Mouse (Mus musculus) hindbrain, embryonic 13.5 days (tissue): ENCODE data around the gene Usf3. TPM values are rescaled to one million over a fixed set of nuclear protein-coding genes. Genes with fewer than 3 reads are reported as not detected.

ENCODE experiments used
- ATAC-seq: fragments of 200-750 bp; cut with Nextera tagmentation; 2 replicates; pipeline ENCODE4 v1.8.0; 2017; ENCODE audit warnings: moderate TSS enrichment; ENCODE audit not compliant: low FRiP score
- H3K27ac ChIP-seq: fragments of 300-500 bp; sonication (generic); 2 replicates; pipeline ENCODE4 v1.5.1; 2015; ENCODE audit warnings: inconsistent platforms, mild to moderate bottlenecking, moderate library complexity
- H3K27me3 ChIP-seq: fragments of 300-500 bp; sonication (generic); 2 replicates; pipeline ENCODE4 v1.6.1; 2015; ENCODE audit warnings: mild to moderate bottlenecking, inconsistent platforms
- H3K36me3 ChIP-seq: fragments of 300-500 bp; sonication (generic); 2 replicates; pipeline ENCODE4 v1.6.1; 2015; ENCODE audit warnings: mild to moderate bottlenecking, inconsistent platforms
- H3K4me1 ChIP-seq: fragments of 300-500 bp; sonication (generic); replicated peaks from 2 replicates; pipeline ENCODE4 v1.6.1; 2015; ENCODE audit warnings: inconsistent platforms
- H3K4me2 ChIP-seq: fragments of 300-500 bp; sonication (generic); 2 replicates; pipeline ENCODE4 v1.6.1; 2015; ENCODE audit warnings: inconsistent platforms, mild to moderate bottlenecking, moderate library complexity
- H3K4me3 ChIP-seq: fragments of 300-500 bp; sonication (generic); 2 replicates; pipeline ENCODE4 v1.5.1; 2015; ENCODE audit warnings: mild to moderate bottlenecking, inconsistent platforms
- H3K9ac ChIP-seq: fragments of 300-500 bp; sonication (generic); 2 replicates; pipeline ENCODE4 v1.6.1; 2015; ENCODE audit warnings: mild to moderate bottlenecking, inconsistent platforms
- H3K9me3 ChIP-seq: fragments of 300-500 bp; sonication (generic); 2 replicates; pipeline ENCODE4 v1.6.1; 2016; ENCODE audit warnings: inconsistent platforms
- whole genome bisulfite sequencing: fragments of 180-500 bp; shearing (Covaris S2); methylation state at CpG from one replicate; pipeline ENCODE4 v1.1.7; 2015; 5-methylcytosine and 5-hydroxymethylcytosine counted together
- polyA plus RNA-seq: library from polyadenylated mRNA; unstranded; fragments of >200 nt; fragmentation: Nextera tagmentation; extraction: Ambion mirVana; gene quantifications from 2 replicates; pipeline ENCODE4 v1.2.1, GENCODE M21; 2015

Usf3 gene
- polyA plus RNA-seq, 1 experiment from 2014 or later: 2.6 TPM

GRCm38 (mm10) chr16:44176511-44176910 lies 3.5 kb downstream of the Usf3 start:
- no peak overlapping the region for H3K9ac ChIP-seq
- no peaks in the 10 kb centered on the region for H3K9me3 ChIP-seq
- peaks cover 26% of the 10 kb centered on the region for H3K4me1 ChIP-seq
- peaks cover under 1% of the 10 kb centered on the region; the same call in 1 of the 2 replicates for H3K36me3 ChIP-seq
- no peak for ATAC-seq
- 97% methylated on average over 2 of the region's 2 CpGs for WGBS
- no peak overlapping the region for H3K27ac ChIP-seq
- H3K4me3 ChIP-seq: no peak overlapping the region
- H3K27me3 ChIP-seq: no peaks in the 10 kb centered on the region
- H3K4me2 ChIP-seq: no peak overlapping the region

GRCm38 (mm10) chr16:44178555-44178954 lies 5.5 kb downstream of the Usf3 start:
- H3K27ac ChIP-seq: no peak overlapping the region
- no peak overlapping the region for H3K4me3 ChIP-seq
- no peaks in the 10 kb centered on the region for H3K27me3 ChIP-seq
- no peak for ATAC-seq
- H3K4me1 ChIP-seq: peaks cover 22% of the 10 kb centered on the region
- H3K4me2 ChIP-seq: no peak overlapping the region
- H3K9me3 ChIP-seq: no peaks in the 10 kb centered on the region
- WGBS: 71% methylated on average over 1 of the region's 1 CpGs
- no peak overlapping the region for H3K9ac ChIP-seq
- peaks cover 4% of the 10 kb centered on the region; the same call in 1 of the 2 replicates for H3K36me3 ChIP-seq

GRCm38 (mm10) chr16:44182597-44182996 lies 9.6 kb downstream of the Usf3 start:
- no peak overlapping the region for H3K27ac ChIP-seq
- H3K4me1 ChIP-seq: no peaks in the 10 kb centered on the region
- H3K4me3 ChIP-seq: no peak overlapping the region
- 94% methylated on average over 1 of the region's 1 CpGs for WGBS
- peaks cover 4% of the 10 kb centered on the region; the same call in 1 of the 2 replicates for H3K36me3 ChIP-seq
- no peak overlapping the region for H3K4me2 ChIP-seq
- H3K27me3 ChIP-seq: no peaks in the 10 kb centered on the region
- H3K9ac ChIP-seq: no peak overlapping the region
- no peak for ATAC-seq
- no peaks in the 10 kb centered on the region for H3K9me3 ChIP-seq

GRCm38 (mm10) chr16:44184769-44185168 lies 11.7 kb downstream of the Usf3 start:
- Histone ChIP-seq H3K4me2 (no peak overlapping the region), H3K9me3 (no peaks in the 10 kb centered on the region; the same call in 1 of the 2 replicates), H3K4me3 (no peak overlapping the region), H3K27ac (no peak overlapping the region), H3K36me3 (peaks cover 7% of the 10 kb centered on the region; the same call in 1 of the 2 replicates), H3K27me3 (no peaks in the 10 kb centered on the region), H3K9ac (no peak overlapping the region), H3K4me1 (no peaks in the 10 kb centered on the region)
- WGBS: 91% methylated on average over 3 of the region's 3 CpGs
- ATAC-seq: no peak

GRCm38 (mm10) chr16:44187172-44187571 lies 14.1 kb downstream of the Usf3 start:
- Histone ChIP-seq H3K27me3 (no peaks in the 10 kb centered on the region), H3K36me3 (0 out of 2 replicates have a peak, but pooled peaks cover 3% of the 10 kb centered on the region), H3K9ac (no peak overlapping the region), H3K4me1 (no peaks in the 10 kb centered on the region), H3K9me3 (no peaks in the 10 kb centered on the region; the same call in 1 of the 2 replicates), H3K4me3 (no peak overlapping the region), H3K27ac (no peak overlapping the region), H3K4me2 (no peak overlapping the region)
- WGBS: 94% methylated on average over 4 of the region's 4 CpGs
- no peak for ATAC-seq

GRCm38 (mm10) chr16:44188766-44189165 lies 15.7 kb downstream of the Usf3 start:
- ATAC-seq: no peak
- WGBS: 86% methylated on average over 3 of the region's 3 CpGs
- H3K4me1 ChIP-seq: no peaks in the 10 kb centered on the region
- H3K9ac ChIP-seq: no peak overlapping the region
- H3K9me3 ChIP-seq: no peaks in the 10 kb centered on the region; the same call in 1 of the 2 replicates
- no peaks in the 10 kb centered on the region for H3K27me3 ChIP-seq
- H3K27ac ChIP-seq: no peak overlapping the region
- no peak overlapping the region for H3K4me2 ChIP-seq
- H3K36me3 ChIP-seq: 0 out of 2 replicates have a peak, but pooled peaks cover 3% of the 10 kb centered on the region
- no peak overlapping the region for H3K4me3 ChIP-seq

GRCm38 (mm10) chr16:44190032-44190431 lies 17.0 kb downstream of the Usf3 start:
- H3K4me1 ChIP-seq: no peaks in the 10 kb centered on the region
- H3K9me3 ChIP-seq: no peaks in the 10 kb centered on the region; the same call in 1 of the 2 replicates
- WGBS: 94% methylated on average over 6 of the region's 6 CpGs
- no peak overlapping the region for H3K27ac ChIP-seq
- H3K27me3 ChIP-seq: no peaks in the 10 kb centered on the region
- H3K4me3 ChIP-seq: no peak overlapping the region
- no peak overlapping the region for H3K9ac ChIP-seq
- 0 out of 2 replicates have a peak, but pooled peaks cover 3% of the 10 kb centered on the region for H3K36me3 ChIP-seq
- no peak overlapping the region for H3K4me2 ChIP-seq
- no peak for ATAC-seq

GRCm38 (mm10) chr16:44190968-44191367 lies 17.9 kb downstream of the Usf3 start:
- WGBS: 94% methylated on average over 2 of the region's 2 CpGs
- no peaks in the 10 kb centered on the region for H3K4me1 ChIP-seq
- ATAC-seq: no peak
- H3K27ac ChIP-seq: no peak overlapping the region
- no peaks in the 10 kb centered on the region for H3K27me3 ChIP-seq
- H3K9me3 ChIP-seq: no peaks in the 10 kb centered on the region; the same call in 1 of the 2 replicates
- no peak overlapping the region for H3K4me3 ChIP-seq
- no peak overlapping the region for H3K9ac ChIP-seq
- no peak overlapping the region for H3K4me2 ChIP-seq
- 0 out of 2 replicates have a peak, but pooled peaks cover 3% of the 10 kb centered on the region for H3K36me3 ChIP-seq

- WGBS: 92% methylated on average over 14 of the region's 14 CpGs
- no peak for ATAC-seq
- Histone ChIP-seq H3K4me3 (no peak overlapping the region), H3K36me3 (peaks cover 40% of the 10 kb centered on the region), H3K27me3 (no peaks in the 10 kb centered on the region), H3K9ac (no peak overlapping the region), H3K4me2 (no peak overlapping the region), H3K9me3 (no peaks in the 10 kb centered on the region), H3K27ac (no peak overlapping the region), H3K4me1 (no peaks in the 10 kb centered on the region)
Observed at GRCm38 (mm10) chr16:44199066-44199703, 26.1 kb downstream of the Usf3 start.

GRCm38 (mm10) chr16:44200146-44200545 lies 27.1 kb downstream of the Usf3 start:
- H3K36me3 ChIP-seq: peaks cover 40% of the 10 kb centered on the region
- ATAC-seq: no peak
- no peaks in the 10 kb centered on the region for H3K9me3 ChIP-seq
- no peak overlapping the region for H3K4me2 ChIP-seq
- WGBS: 94% methylated on average over 4 of the region's 4 CpGs
- no peaks in the 10 kb centered on the region for H3K27me3 ChIP-seq
- H3K4me3 ChIP-seq: no peak overlapping the region
- H3K27ac ChIP-seq: no peak overlapping the region
- no peak overlapping the region for H3K9ac ChIP-seq
- H3K4me1 ChIP-seq: no peaks in the 10 kb centered on the region

GRCm38 (mm10) chr16:44204331-44204730 lies 31.3 kb downstream of the Usf3 start:
- 85% methylated on average over 6 of the region's 6 CpGs for WGBS
- H3K9me3 ChIP-seq: no peaks in the 10 kb centered on the region
- H3K4me1 ChIP-seq: no peaks in the 10 kb centered on the region
- H3K36me3 ChIP-seq: peaks cover 56% of the 10 kb centered on the region
- H3K4me3 ChIP-seq: no peak overlapping the region
- no peak for ATAC-seq
- H3K9ac ChIP-seq: no peak overlapping the region
- no peak overlapping the region for H3K4me2 ChIP-seq
- H3K27me3 ChIP-seq: no peaks in the 10 kb centered on the region
- no peak overlapping the region for H3K27ac ChIP-seq

- 93% methylated on average over 8 of the region's 8 CpGs for WGBS
- Histone ChIP-seq H3K4me1 (no peaks in the 10 kb centered on the region), H3K9ac (no peak overlapping the region), H3K4me3 (no peak overlapping the region), H3K4me2 (no peak overlapping the region), H3K27me3 (no peaks in the 10 kb centered on the region), H3K27ac (no peak overlapping the region), H3K9me3 (no peaks in the 10 kb centered on the region), H3K36me3 (peaks cover 62% of the 10 kb centered on the region)
- ATAC-seq: no peak
Observed at GRCm38 (mm10) chr16:44205973-44206372, 32.9 kb downstream of the Usf3 start.
